Mouse (Mus musculus): ENCODE results near the gene Kcnj15. TPM values are rescaled to one million over a fixed set of nuclear protein-coding genes. Genes with fewer than 3 reads are reported as not detected.

Gene Kcnj15
- polyA plus RNA-seq (2014; fragmentation: Illumina TruSeq; extraction: RNeasy Lipid Tissue Mini Kit (QIAGEN cat#74804); ENCODE audit: low read depth, low replicate concordance): 33.7 TPM

DNA sequence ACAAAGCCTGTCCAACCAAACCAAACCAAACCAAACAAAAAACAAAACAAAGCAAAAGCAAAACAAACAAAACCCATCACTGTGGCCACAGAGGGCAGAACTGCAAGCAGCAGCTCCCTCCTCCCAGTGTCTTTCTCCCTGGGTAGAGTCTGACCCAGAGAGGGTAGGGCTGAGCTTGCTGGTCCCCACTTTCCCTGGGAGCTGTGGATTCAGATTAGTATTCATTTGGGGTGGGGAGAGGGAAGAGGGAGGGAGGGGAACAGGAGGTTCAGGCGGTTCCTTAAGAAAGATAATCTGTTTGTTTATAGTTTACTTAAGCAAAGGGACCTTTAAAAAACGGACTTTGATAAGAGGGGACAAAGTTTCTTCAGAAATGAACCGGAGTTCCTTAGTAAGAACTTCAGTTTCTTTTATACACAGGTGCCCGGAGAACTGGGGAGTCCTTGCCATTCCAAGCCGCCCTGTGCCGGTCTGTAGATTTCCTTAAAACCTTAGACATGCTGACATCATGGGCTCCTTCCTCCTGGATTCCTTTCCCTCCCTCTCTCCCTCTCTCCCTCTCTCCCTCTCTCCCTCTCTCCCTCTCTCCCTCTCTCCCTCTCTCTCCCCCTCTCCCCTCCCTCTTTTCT, at the start of gene Kcnj15:
Gene Kcnj15, plus strand, starts transcription at position 293 of the 629 bp plus-strand sequence.

